ENCODE assay signal across 8 mouse cellular contexts in genomic region chr19:5913007-5913719, GRCm38 (mm10). TPM values are rescaled to one million over a fixed set of nuclear protein-coding genes. Genes with fewer than 3 reads are reported as not detected.
DNase-seq lines count a peak whose midpoint lies in the region; ATAC-seq and TF ChIP-seq lines count a peak whose summit lies in the region.

Gene Dpf2, minus strand, starts transcription at chr19:5913010.

- H3K27me3 ChIP-seq in neural tube, embryonic 11.5 days (ENCODE audit: control insufficient read depth, insufficient read depth, low read length): no peaks in the 10 kb centered on the region
- no peaks in the 10 kb centered on the region for H3K27me3 ChIP-seq in midbrain, embryonic 10.5 days (ENCODE audit: low read depth, poor library complexity, severe bottlenecking)

- WGBS in neural tube, embryonic 11.5 days: 23% methylated on average over 13 of the region's 13 CpGs
- WGBS in large intestine, adult 2 months: 8% methylated on average over 13 of the region's 13 CpGs
- 25% methylated on average over 13 of the region's 13 CpGs for WGBS in midbrain, embryonic 10.5 days

- no peak for TF ChIP-seq CTCF in brain, embryonic 14.5 days (IDR thresholded peaks at IDR 0.05; ENCODE audit: borderline replicate concordance, extremely low read depth, insufficient read depth, insufficient read length)

- no peak for TF ChIP-seq POLR2A in brain, embryonic 14.5 days (IDR thresholded peaks at IDR 0.05; ENCODE audit: borderline replicate concordance, extremely low read depth, insufficient read depth, insufficient read length, poor library complexity, severe bottlenecking)

- ATAC-seq in neural tube, embryonic 11.5 days (ENCODE audit: insufficient read depth, low FRiP score, low TSS enrichment): peak; percentile 69; the same call in 1 of the 2 replicates

- no peak for DNase-seq in neural tube, embryonic 11.5 days (ENCODE audit: low spot score)
- no peak for DNase-seq in neural tube, embryonic 10.5 days (ENCODE audit: extremely low spot score, low spot score)
- DNase-seq in brain, embryonic 14.5 days (ENCODE audit: low read depth): no peak
- DNase-seq in gastrocnemius, postnatal 4 days (ENCODE audit: low spot score in 2 of 2): no peak
- DNase-seq in large intestine, adult 2 months (ENCODE audit: low read depth, low spot score): no peak
- DNase-seq in midbrain, embryonic 10.5 days (ENCODE audit: low spot score): no peak
- no peak for DNase-seq in ovary, postnatal 36 days (ENCODE audit: low spot score)
- no peak for DNase-seq in spleen, postnatal 36 days (ENCODE audit: low spot score in 2 of 2)

- H3K9me3 ChIP-seq in neural tube, embryonic 11.5 days (ENCODE audit: control insufficient read depth, low read length): no peaks in the 10 kb centered on the region
- H3K9me3 ChIP-seq in midbrain, embryonic 10.5 days (replicated peaks): no peaks in the 10 kb centered on the region

- H3K36me3 ChIP-seq in neural tube, embryonic 11.5 days (ENCODE audit: control insufficient read depth, insufficient read depth, low read length): no peaks in the 10 kb centered on the region; the same call in 1 of the 2 replicates
- H3K36me3 ChIP-seq in midbrain, embryonic 10.5 days: peaks cover 34% of the 10 kb centered on the region

- peak within 1 kb of the TSS; percentile 49 for H3K4me2 ChIP-seq in neural tube, embryonic 11.5 days (ENCODE audit: low read depth)

- H3K4me1 ChIP-seq in neural tube, embryonic 11.5 days (ENCODE audit: control insufficient read depth, insufficient read depth, low read length): peaks cover 13% of the 10 kb centered on the region
- peaks cover 31% of the 10 kb centered on the region for H3K4me1 ChIP-seq in midbrain, embryonic 10.5 days

- H3K9ac ChIP-seq in neural tube, embryonic 11.5 days (ENCODE audit: low read length): peak within 1 kb of the TSS; percentile 96

- peak within 1 kb of the TSS; percentile 80 for H3K27ac ChIP-seq in neural tube, embryonic 11.5 days (ENCODE audit: low read depth, low read length)
- H3K27ac ChIP-seq in midbrain, embryonic 10.5 days (replicated peaks): peak within 1 kb of the TSS; percentile 94

- H3K4me3 ChIP-seq in neural tube, embryonic 11.5 days (ENCODE audit: low read depth, low read length): peak within 1 kb of the TSS; percentile 99
- peak within 1 kb of the TSS; percentile 85 for H3K4me3 ChIP-seq in midbrain, embryonic 10.5 days

RNA-seq across cellular contexts. Expression of gene Dpf2, which starts in this region (rescaled TPM):
- 195 and 225 TPM in 2 replicates for polyA plus RNA-seq in neural tube, embryonic 11.5 days (2014; fragmentation: Nextera tagmentation; extraction: Ambion mirVana)
- 180 and 231 TPM in 2 replicates for polyA plus RNA-seq in brain, embryonic 14.5 days (2012; rRNA removed)
- 100 to 1,000 TPM in 1 of 2 experiments, 10 to 100 TPM in 1; 97.8 to 121 TPM for total RNA-seq in gastrocnemius, postnatal 4 days (2021)
- polyA plus RNA-seq in large intestine, adult 2 months (2012; rRNA removed): 69.6 and 84.6 TPM in 2 replicates
- polyA plus RNA-seq in midbrain, embryonic 10.5 days (2016; fragmentation: Nextera tagmentation; extraction: Ambion mirVana): 242 and 245 TPM in 2 replicates
